Mouse (Mus musculus) forebrain, postnatal 0 days (tissue): ENCODE measurements around the gene Atp2c1. TPM values are rescaled to one million over a fixed set of nuclear protein-coding genes. Genes with fewer than 3 reads are reported as not detected.

Experiments used
- ATAC-seq: fragments of 200-750 bp; cut with Nextera tagmentation; 2 replicates; pipeline ENCODE4 v1.8.0; 2017; ENCODE audit warnings: mild to moderate bottlenecking, moderate library complexity
- DNase-seq: peaks from one replicate; pipeline ENCODE4 v3.0.0-alpha.2; 2015
- H3K27ac ChIP-seq: fragments of 300-500 bp; sonication (generic); 2 replicates; pipeline ENCODE4 v1.5.1; 2014; ENCODE audit warnings: low read depth, mild to moderate bottlenecking, antibody characterized with exemption, low read length, moderate library complexity, mixed read lengths
- H3K27me3 ChIP-seq: fragments of 300-500 bp; sonication (generic); 2 replicates; pipeline ENCODE4 v1.6.1; 2014; ENCODE audit warnings: mild to moderate bottlenecking, low read length, mixed read lengths; ENCODE audit not compliant: insufficient read depth
- H3K36me3 ChIP-seq: fragments of 300-500 bp; sonication (generic); 2 replicates; pipeline ENCODE4 v1.6.1; 2014; ENCODE audit warnings: mild to moderate bottlenecking, moderate library complexity; ENCODE audit not compliant: insufficient read depth
- H3K4me1 ChIP-seq: fragments of 300-500 bp; sonication (generic); 2 replicates; pipeline ENCODE4 v1.6.1; 2014; ENCODE audit warnings: antibody characterized with exemption; ENCODE audit not compliant: insufficient read depth
- H3K4me2 ChIP-seq: fragments of 300-500 bp; sonication (generic); 2 replicates; pipeline ENCODE4 v1.6.1; 2014; ENCODE audit warnings: low read depth, mild to moderate bottlenecking, moderate library complexity
- H3K4me3 ChIP-seq: fragments of 300-500 bp; sonication (generic); 2 replicates; pipeline ENCODE4 v1.5.1; 2014; ENCODE audit warnings: low read depth, low read length, mixed read lengths
- H3K9ac ChIP-seq: fragments of 300-500 bp; sonication (generic); 2 replicates; pipeline ENCODE4 v1.6.1; 2014; ENCODE audit warnings: mild to moderate bottlenecking
- H3K9me3 ChIP-seq: fragments of 300-500 bp; sonication (generic); 2 replicates; pipeline ENCODE4 v1.6.1; 2016; ENCODE audit warnings: low read length
- CTCF ChIP-seq: sonication (generic); IDR thresholded peaks from 2 replicates; pipeline ENCODE4 v1.5.1; 2016; ENCODE audit warnings: antibody characterized with exemption, control low read depth, low read depth
- WGBS: fragments of 180-500 bp; shearing (Covaris S2); extraction: QIAGEN DNeasy Blood & Tissue Kit; methylation state at CpG from one replicate; pipeline ENCODE4 v1.1.7; 2014; 5-methylcytosine and 5-hydroxymethylcytosine counted together
- polyA plus RNA-seq: library from polyadenylated mRNA; unstranded; fragments of >200 nt; fragmentation: Nextera tagmentation; extraction: Ambion mirVana; gene quantifications from 2 replicates; pipeline ENCODE4 v1.2.1, GENCODE M21; 2015
- total RNA-seq: library from RNA; depleted of rRNA; stranded (reverse); fragments of >200 nt; gene quantifications from 2 replicates; pipeline ENCODE4 v1.2.3, GENCODE M21; 2014

Atp2c1 gene
- total and polyA plus RNA-seq, 2 experiments from 2014 or later = 80.6 to 207 TPM

DNA sequence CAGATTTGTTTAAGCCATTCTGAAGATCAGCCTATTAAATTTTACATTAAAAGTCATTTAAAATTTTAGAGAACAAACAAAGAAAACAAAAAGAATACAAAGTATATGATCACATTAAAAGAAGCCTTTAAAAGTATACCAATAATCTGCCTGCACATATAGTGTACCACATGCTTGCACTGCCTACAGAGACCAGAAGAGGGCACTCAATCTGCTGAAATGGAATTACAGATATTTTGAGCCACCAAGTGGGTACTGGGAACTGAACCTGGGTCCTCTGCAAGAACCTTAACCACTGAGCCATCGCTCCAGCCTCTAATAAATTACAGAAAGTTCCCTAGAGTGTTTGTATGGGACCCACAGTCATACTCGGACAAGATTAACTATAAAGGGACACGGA lies 59.3 kb downstream of the Atp2c1 start:
- Histone ChIP-seq H3K4me3 (no peak overlapping the region), H3K27ac (no peak overlapping the region), H3K4me2 (no peak overlapping the region), H3K9me3 (no peaks in the 10 kb centered on the region), H3K4me1 (no peaks in the 10 kb centered on the region), H3K27me3 (no peaks in the 10 kb centered on the region), H3K9ac (no peak overlapping the region), H3K36me3 (peaks cover 21% of the 10 kb centered on the region)
- TF ChIP-seq CTCF = peak; percentile 43
- WGBS = 97% methylated on average over 3 of the region's 3 CpGs
- DNase-seq = no peak
- ATAC-seq = no peak

DNA sequence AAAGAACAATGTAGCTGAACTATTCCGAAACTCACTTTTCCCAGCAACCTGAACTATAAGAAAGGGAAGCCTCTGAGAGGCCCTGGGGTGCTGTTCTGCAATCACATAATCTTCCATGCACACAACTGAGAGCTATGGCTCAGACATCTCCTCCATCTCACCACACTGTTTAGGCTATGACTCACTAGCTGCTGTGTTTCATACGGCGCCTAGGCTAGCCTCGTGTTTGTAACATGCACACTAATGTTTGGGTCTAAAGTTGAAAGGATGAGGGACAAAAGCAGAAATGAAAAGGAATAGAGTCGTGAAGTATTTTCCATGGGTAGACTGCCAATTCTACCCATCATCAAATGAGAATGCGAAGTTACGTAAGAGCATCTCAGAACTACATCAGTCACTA lies 65.6 kb downstream of the Atp2c1 start:
- 92% methylated on average over 7 of the region's 7 CpGs for WGBS
- Histone ChIP-seq H3K27ac (no peak overlapping the region), H3K9me3 (no peaks in the 10 kb centered on the region), H3K4me2 (no peak overlapping the region), H3K4me3 (no peak overlapping the region), H3K9ac (no peak overlapping the region), H3K27me3 (no peaks in the 10 kb centered on the region), H3K36me3 (peaks cover 38% of the 10 kb centered on the region), H3K4me1 (no peaks in the 10 kb centered on the region)
- TF ChIP-seq CTCF = no peak
- ATAC-seq (no peak), DNase-seq (no peak)

DNA sequence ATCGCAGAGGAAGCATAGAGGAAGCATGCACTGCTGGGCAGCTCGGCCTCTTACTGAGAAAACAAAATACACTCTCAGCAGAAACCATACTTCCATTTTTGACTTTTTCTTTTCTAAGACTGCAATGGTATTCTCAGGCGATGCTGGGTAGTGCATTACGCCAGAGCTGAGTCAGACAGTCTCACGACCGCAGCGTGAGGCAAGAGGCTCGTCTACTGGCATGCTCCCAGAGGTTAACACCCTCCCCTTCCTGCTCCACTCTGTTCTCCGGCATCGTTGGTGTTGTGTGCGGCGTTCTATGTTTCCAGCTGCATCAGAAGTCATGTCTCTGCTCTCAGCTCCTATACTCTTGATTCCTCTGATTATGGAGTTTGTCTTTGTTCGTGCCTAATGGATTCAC lies 68.1 kb downstream of the Atp2c1 start:
- Histone ChIP-seq H3K9me3 (no peaks in the 10 kb centered on the region), H3K9ac (no peak overlapping the region), H3K4me1 (no peaks in the 10 kb centered on the region), H3K4me3 (no peak overlapping the region), H3K4me2 (no peak overlapping the region), H3K36me3 (peaks cover 38% of the 10 kb centered on the region), H3K27ac (no peak overlapping the region), H3K27me3 (no peaks in the 10 kb centered on the region)
- ATAC-seq (no peak), DNase-seq (no peak)
- WGBS = 90% methylated on average over 13 of the region's 13 CpGs
- no peak for TF ChIP-seq CTCF

DNA sequence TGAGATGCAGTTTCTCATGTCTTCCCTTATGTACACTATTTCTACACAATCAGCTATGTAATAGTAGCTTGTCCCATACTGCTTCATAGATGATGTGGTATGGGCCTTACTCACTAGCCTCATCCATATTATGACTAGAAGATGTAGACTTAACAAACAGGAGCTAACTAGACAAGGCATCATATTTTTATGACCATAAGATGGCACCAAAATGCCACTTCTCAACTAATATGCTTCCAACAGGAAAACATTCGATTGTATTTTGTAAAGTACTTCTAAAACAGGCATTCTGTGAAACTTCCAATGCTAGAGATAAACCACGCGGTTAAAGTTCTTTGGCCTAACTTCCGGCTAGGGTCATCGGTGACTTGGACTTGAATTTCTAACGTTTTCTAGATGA lies 118.6 kb downstream of the Atp2c1 start:
- WGBS = 93% methylated on average over 6 of the region's 6 CpGs
- peaks cover 18% of the 10 kb centered on the region for H3K36me3 ChIP-seq
- no peaks in the 10 kb centered on the region for H3K9me3 ChIP-seq
- H3K27ac ChIP-seq = no peak overlapping the region
- ATAC-seq = no peak
- no peak overlapping the region for H3K9ac ChIP-seq
- H3K4me1 ChIP-seq = no peaks in the 10 kb centered on the region
- H3K4me3 ChIP-seq = no peak overlapping the region
- H3K4me2 ChIP-seq = no peak overlapping the region
- no peaks in the 10 kb centered on the region for H3K27me3 ChIP-seq
- peak; percentile 25 for DNase-seq
- peak; percentile 35 for TF ChIP-seq CTCF

DNA sequence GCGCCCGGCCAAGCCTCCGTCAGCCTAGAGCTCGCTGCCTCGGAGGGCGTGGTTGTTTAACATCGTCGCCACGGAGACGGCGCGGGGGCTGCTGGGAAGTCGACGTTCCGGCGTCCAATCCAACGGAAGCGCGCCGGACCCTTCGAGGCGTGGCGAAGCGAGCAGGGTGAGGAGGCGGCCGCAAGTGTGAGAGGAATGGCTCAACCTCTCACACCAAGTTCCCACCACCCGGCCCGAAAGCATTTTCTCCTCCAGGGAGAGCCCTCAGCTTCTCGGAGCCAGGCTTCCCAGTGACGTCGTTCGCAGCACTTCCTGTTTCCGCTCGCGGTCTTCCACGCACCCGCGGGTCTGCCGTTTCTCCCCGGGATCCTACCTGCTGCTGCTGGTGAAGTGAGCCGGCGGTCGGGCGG lies 131.9 kb downstream of the Atp2c1 start, which contains the start of the genes Aste1 and Nek11:
Gene Aste1 (plus strand): TSS at position 175 of the 410 bp plus-strand sequence.
Gene Nek11 (minus strand): TSS at position 307 of the 410 bp plus-strand sequence.
- peaks cover 6% of the 10 kb centered on the region for H3K4me1 ChIP-seq
- 3% methylated on average over 44 of the region's 44 CpGs for WGBS
- peak; percentile 97 for ATAC-seq
- H3K4me2 ChIP-seq = peak within 1 kb of the TSS; percentile 85
- H3K9me3 ChIP-seq = no peaks in the 10 kb centered on the region
- no peaks in the 10 kb centered on the region for H3K27me3 ChIP-seq
- H3K9ac ChIP-seq = peak within 1 kb of the TSS; percentile 64
- no peaks in the 10 kb centered on the region for H3K36me3 ChIP-seq
- H3K27ac ChIP-seq = peak within 1 kb of the TSS; percentile 70
- peak within 1 kb of the TSS; percentile 71 for H3K4me3 ChIP-seq
- DNase-seq = peak; percentile 93
- TF ChIP-seq CTCF = peak; percentile 11; the same call in 1 of the 2 replicates

DNA sequence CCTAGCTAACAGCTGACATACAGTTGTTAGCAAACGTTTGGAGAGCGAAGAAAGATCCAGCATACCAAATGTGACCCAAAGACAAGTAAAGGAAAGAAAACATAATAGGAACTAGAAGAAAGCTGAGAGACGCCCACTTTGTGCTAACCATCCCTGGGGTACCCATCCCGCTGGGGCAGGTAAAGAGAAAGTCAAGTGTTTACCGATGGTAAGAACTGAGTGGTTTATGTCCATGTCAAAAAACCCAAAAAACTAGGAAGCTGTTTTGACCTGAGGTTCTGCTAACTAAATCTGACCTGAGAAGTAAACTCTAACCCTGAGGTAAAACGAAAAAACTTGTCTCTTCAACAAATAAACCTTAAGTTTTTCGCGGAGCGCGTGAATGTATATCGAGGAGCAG lies 132.4 kb downstream of the Atp2c1 start:
- H3K9ac ChIP-seq = peak overlapping the region; percentile 64
- WGBS = 14% methylated on average over 11 of the region's 11 CpGs
- H3K27me3 ChIP-seq = no peaks in the 10 kb centered on the region
- H3K9me3 ChIP-seq = no peaks in the 10 kb centered on the region
- no peak for TF ChIP-seq CTCF
- H3K4me2 ChIP-seq = peak overlapping the region; percentile 85
- ATAC-seq (no peak), DNase-seq (no peak)
- no peak overlapping the region for H3K27ac ChIP-seq
- H3K36me3 ChIP-seq = no peaks in the 10 kb centered on the region
- H3K4me1 ChIP-seq = peaks cover 6% of the 10 kb centered on the region
- peak overlapping the region; percentile 71 for H3K4me3 ChIP-seq

DNA sequence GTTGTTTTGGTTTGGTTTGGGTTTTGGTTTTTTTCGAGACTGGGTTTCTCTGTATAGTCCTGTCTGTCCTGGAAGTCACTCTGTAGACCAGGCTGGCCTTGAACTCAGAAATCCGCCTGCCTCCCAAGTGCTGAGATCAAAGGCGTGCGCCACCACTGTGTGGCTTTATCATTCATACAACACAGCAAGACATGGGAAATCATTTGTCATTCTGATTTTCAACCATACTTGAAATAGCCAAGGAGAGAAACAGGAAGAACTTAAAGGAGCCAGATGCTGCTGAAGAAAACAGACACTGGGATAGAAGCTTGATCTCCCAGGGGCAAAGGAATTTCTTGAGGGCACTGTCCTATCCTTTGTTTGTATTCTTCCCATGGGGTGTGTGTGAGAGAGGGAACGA lies 136.5 kb downstream of the Atp2c1 start:
- DNase-seq = no peak
- TF ChIP-seq CTCF = no peak
- ATAC-seq = no peak
- Histone ChIP-seq H3K4me2 (no peak overlapping the region), H3K4me3 (no peak overlapping the region), H3K9me3 (no peaks in the 10 kb centered on the region), H3K27ac (no peak overlapping the region), H3K9ac (no peak overlapping the region), H3K36me3 (no peaks in the 10 kb centered on the region), H3K4me1 (no peaks in the 10 kb centered on the region), H3K27me3 (no peaks in the 10 kb centered on the region)
- 59% methylated on average over 5 of the region's 5 CpGs for WGBS
